Mouse (Mus musculus): ENCODE data around the gene Sprr2b. TPM values are rescaled to one million over a fixed set of nuclear protein-coding genes. Genes with fewer than 3 reads are reported as not detected.

Sprr2b gene
- polyA plus RNA-seq (2012; rRNA removed), result not detected in 2 replicates

GRCm38 (mm10) chr3:92316320-92316719 is at the start of gene Sprr2b:
Gene Sprr2b (plus strand): TSS chr3:92316620.

DNA sequence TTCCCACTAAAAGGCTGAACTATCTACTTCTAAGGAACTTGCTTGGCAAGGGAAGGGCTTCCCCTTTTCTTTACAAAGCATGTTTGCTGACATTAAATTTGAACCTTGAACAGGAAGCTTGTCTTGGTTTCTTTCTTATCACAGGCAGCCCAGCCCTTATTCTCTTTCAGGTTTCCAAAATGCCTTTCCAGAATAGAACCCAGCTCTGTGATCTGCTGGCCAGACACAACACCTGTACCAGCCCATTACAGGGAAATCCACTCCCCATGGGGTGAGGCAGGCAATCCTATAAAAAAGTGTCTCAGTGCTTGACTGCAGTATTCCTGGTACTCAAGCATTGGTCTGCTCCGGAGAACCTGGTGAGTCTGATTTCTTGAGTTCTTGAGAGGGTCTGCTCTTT is 31.3 kb upstream of the Sprr2b start, which contains the start of gene Sprr2a3:
Sprr2a3 (plus strand) TSS at position 317 of the 400 bp plus-strand sequence.

DNA sequence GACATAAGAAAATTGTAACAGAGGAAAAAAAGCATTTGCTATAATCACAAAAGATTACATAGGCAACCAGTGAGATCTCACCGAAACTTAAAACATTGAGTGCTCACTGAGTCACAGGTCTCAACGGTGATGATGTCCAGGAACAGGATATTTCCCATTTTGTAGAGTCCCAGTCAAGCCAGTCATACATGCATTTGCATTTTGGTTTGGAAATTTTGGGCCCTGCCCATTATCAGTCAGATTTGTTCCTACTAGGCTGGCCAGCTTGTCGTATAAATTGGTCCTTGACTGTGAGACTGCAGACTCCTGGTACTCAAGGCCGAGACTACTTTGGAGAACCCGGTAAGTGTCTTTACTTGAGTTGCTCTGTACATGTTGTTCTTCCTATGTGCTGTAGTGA is 22.4 kb downstream of the Sprr2b start, which contains the start of gene Sprr2d:
Sprr2d (plus strand) TSS at position 301 of the 400 bp plus-strand sequence.

DNA sequence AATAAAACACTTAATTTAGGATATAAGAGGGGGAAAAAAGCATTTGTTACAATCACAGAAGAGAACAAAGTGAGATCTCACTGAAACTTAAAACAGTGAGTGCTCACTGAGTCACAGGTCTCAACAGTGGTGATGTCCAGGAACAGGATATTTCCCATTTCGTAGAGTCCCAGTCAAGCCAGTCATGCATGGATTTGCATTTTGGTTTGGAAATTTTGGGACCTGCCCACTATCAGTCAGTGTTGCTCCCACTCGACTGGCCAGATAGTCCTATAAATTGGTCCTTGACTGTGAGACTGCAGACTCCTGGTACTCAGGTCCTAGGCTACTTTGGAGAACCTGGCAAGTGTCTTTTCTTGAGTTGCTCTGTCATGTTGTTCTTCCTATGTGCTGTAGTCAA is 35.4 kb downstream of the Sprr2b start, which contains the start of gene Sprr2e:
Sprr2e (plus strand) TSS at position 301 of the 400 bp plus-strand sequence.

DNA sequence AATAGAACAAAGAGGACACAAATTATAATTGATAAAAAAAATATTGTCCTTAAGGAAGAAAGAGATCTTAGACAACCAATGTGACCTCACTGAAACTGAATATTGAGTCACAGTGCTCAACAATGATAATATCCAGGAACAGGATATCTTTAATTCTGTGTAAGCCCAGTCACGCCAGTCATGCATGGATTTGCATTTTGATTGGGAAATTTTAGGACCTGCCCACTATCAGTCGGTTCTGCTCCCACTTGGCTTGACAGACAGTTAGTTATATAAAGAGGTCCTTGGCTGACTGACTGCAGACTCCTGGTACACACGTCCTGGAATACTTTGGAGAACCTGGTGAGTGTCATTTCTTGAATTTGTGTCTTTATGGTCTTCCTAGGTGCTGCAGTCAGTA is 48.5 kb downstream of the Sprr2b start, which contains the start of gene Sprr2f:
Sprr2f (plus strand) TSS at position 301 of the 400 bp plus-strand sequence.

Other genes starting within 250 kb of the Sprr2b start
- gene Lor, start 233.5 kb upstream of the Sprr2b start, polyA plus RNA-seq (2012; rRNA removed), result 0.03 TPM in 2 replicates
- gene Prr9, start 192.7 kb upstream of the Sprr2b start, polyA plus RNA-seq (2012; rRNA removed), result not detected in 2 replicates
- gene Lelp1, start 173.9 kb upstream of the Sprr2b start, polyA plus RNA-seq (2012; rRNA removed), result not detected in 2 replicates
- not detected in 2 replicates for gene Sprr2a1, start 100.8 kb upstream of the Sprr2b start, polyA plus RNA-seq (2012; rRNA removed)
- gene Sprr2a2, start 100.7 kb upstream of the Sprr2b start, polyA plus RNA-seq (2012; rRNA removed), result 0.19 and 0.24 TPM in 2 replicates
- gene Sprr2a3, start 31.2 kb upstream of the Sprr2b start, polyA plus RNA-seq (2012; rRNA removed), result not detected in 2 replicates
- gene Sprr2d, start 22.5 kb downstream of the Sprr2b start, polyA plus RNA-seq (2012; rRNA removed), result not detected in 2 replicates
- not detected in 2 replicates for gene Sprr2e, start 35.5 kb downstream of the Sprr2b start, polyA plus RNA-seq (2012; rRNA removed)
- not detected in 2 replicates for gene Sprr2f, start 48.6 kb downstream of the Sprr2b start, polyA plus RNA-seq (2012; rRNA removed)
- gene Sprr2h, start 69.1 kb downstream of the Sprr2b start, polyA plus RNA-seq (2012; rRNA removed), result not detected in 2 replicates
- gene Sprr2i, start 91.4 kb downstream of the Sprr2b start, polyA plus RNA-seq (2012; rRNA removed), result not detected in 2 replicates
- not detected in 2 replicates for gene Sprr2j-ps, start 101.5 kb downstream of the Sprr2b start, polyA plus RNA-seq (2012; rRNA removed)
- 3.4 and 4.3 TPM in 2 replicates for gene Gm9774, start 112.8 kb downstream of the Sprr2b start, polyA plus RNA-seq (2012; rRNA removed)
- 0.05 TPM in 1 of 2 replicates, not detected in the other for gene Sprr2k, start 116.0 kb downstream of the Sprr2b start, polyA plus RNA-seq (2012; rRNA removed)
- gene Sprr1b, start 122.2 kb downstream of the Sprr2b start, polyA plus RNA-seq (2012; rRNA removed), result not detected in 2 replicates
- not detected in 2 replicates for gene Sprr3, start 142.1 kb downstream of the Sprr2b start, polyA plus RNA-seq (2012; rRNA removed)
- gene Sprr1a, start 169.3 kb downstream of the Sprr2b start, polyA plus RNA-seq (2012; rRNA removed), result 0.06 TPM in 1 of 2 replicates, not detected in the other
- not detected in 2 replicates for gene Sprr4, start 183.9 kb downstream of the Sprr2b start, polyA plus RNA-seq (2012; rRNA removed)
- not detected in 2 replicates for gene 2310046K23Rik, start 217.9 kb downstream of the Sprr2b start, polyA plus RNA-seq (2012; rRNA removed)